Mouse (Mus musculus) gastrocnemius, postnatal 10 days (tissue): ENCODE data around the gene Ccl26. TPM values are rescaled to one million over a fixed set of nuclear protein-coding genes. Genes with fewer than 3 reads are reported as not detected.
"Not testable (repeated sequence)": the region's sequence is repeated elsewhere in the genome, so short reads cannot be mapped to it uniquely, and the experiment has no call there.

ENCODE experiments used
- DNase-seq: peaks from one replicate; pipeline ENCODE4 v3.0.0; 2021; ENCODE audit warnings: mixed read lengths
- long read RNA-seq, 2 experiments: library from polyadenylated mRNA; stranded (forward); transcript quantifications; one replicate each; pipeline ENCODE4 v2.0.0; 2021
- total RNA-seq, 2 experiments: library from RNA; stranded (reverse); gene quantifications; 2 replicates each; pipeline ENCODE4 v1.2.3; 2021

The Ccl26 gene
- total RNA-seq = not detected
- long read RNA-seq, experiment 1 = 0 reads
- long read RNA-seq, experiment 2 = 0 reads

DNA sequence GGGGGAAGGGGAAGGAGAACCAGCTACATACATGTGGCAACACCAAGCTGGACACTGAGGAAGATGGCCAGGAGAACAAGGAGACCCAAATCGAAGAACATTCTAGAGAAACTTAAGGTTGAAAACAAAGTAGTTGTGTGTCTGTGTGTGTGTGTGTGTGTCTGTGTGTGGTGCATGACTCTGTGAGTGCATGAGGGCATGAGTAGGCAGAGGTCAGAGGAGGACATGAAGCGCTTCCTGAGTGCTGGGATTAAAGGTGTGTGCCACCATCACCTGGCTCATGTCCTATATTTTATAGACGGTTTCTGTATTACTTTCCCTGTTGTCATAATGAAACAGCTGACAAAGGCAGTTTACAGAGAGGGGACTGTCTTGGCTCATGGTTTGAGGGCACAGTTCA is at the start of gene Ccl26:
Gene Ccl26, minus strand, starts transcription at position 101 of the 400 bp plus-strand sequence.
- DNase-seq = no peak

DNA sequence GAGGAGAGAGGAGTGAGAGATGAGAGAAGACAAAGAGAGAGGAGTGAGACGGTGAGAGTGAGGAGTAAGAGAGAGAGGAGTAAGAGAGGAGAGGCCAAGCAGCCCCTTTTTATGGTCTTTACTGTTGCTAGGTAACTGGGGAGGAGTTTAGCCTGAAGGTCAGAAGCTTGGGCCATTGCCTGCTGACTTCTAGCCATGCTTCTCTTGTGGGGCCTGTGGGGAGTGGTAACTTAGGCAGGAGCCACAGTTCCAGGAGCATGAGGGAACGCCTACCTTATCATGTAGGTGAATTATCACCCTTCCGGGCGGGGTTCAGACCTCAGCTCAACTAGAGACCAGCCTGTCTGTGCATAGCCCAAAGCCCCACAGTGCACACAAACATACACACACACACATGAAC is 46.4 kb upstream of the Ccl26 start:
- no peak for DNase-seq

DNA sequence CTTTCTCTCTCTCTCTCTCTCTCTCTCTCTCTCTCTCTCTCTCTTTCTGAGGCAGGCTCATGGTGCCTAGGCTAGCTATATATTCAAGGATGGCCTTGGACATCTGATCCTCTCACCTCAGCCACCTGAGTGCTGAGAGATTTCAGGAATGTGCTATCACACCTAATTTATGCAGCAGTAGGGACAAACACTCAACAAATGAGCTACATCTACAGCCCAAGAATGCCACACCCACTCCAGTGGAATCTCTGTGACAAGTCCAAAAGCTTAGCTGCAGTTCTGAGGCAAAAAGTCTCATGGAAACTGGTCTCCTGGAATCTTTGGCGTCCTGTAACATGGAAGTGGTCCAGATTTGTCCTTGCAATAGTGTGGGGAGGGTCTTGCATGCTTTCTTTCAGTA is 44.2 kb upstream of the Ccl26 start:
- no peak for DNase-seq

DNA sequence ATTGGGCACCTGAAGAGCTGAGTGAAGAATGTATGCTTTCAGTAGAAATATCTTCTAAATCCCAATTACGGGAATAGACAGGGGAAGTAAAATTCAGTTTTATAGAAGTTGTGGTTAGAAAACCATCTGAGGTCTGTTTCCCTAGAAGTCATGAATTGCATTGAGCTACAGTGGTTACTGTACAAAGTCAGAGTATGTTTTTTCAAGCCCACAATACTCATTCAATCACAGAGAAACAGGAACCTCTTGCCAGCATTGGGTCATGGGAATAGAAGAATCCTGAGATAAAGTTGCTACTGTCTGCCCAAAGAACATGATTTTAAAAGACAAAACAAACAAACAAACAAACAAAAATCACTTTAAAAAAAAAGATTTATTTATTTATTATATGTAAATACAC is 43.3 kb upstream of the Ccl26 start:
- not testable (repeated sequence) for DNase-seq

DNA sequence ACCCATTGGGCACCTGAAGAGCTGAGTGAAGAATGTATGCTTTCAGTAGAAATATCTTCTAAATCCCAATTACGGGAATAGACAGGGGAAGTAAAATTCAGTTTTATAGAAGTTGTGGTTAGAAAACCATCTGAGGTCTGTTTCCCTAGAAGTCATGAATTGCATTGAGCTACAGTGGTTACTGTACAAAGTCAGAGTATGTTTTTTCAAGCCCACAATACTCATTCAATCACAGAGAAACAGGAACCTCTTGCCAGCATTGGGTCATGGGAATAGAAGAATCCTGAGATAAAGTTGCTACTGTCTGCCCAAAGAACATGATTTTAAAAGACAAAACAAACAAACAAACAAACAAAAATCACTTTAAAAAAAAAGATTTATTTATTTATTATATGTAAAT is 41.3 kb upstream of the Ccl26 start:
- DNase-seq = not testable (repeated sequence)

DNA sequence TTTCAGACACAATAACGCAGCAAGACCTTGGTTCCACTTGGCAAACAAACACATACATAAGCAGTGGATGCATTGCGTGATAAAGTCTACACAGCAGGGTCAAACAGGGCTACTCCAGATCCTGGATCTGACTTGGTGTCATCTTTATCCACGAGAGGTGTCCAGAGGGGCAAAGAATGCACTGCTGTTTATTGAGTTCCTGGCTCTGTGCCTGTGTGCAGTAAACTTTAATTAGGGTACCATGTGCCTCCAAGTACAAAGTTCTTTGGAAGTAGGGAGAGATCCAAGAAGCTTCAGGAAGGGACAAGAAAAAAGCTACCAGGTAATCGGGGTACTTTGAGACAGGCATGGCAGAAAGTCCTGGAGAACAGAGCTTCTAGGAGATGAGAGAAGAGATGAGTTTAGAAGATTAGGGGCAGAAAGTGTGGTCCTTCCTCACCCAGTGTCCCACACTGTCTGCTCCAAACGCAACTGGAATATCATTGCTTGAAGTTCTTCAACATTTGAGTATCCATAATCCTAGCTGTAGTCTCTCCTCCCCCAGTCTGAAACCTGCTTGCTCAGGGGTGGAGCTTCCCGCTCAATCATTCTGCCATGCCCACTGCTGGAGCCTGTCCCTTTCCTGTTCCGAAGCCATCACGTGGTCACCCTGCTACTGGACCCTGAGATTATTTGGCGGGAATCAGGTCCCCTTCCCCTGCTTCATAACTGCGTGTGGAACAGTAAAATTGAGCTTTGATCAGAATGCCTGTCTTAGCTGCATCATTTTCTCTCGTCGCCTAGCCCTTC is 26.8 kb upstream of the Ccl26 start:
- no peak for DNase-seq

DNA sequence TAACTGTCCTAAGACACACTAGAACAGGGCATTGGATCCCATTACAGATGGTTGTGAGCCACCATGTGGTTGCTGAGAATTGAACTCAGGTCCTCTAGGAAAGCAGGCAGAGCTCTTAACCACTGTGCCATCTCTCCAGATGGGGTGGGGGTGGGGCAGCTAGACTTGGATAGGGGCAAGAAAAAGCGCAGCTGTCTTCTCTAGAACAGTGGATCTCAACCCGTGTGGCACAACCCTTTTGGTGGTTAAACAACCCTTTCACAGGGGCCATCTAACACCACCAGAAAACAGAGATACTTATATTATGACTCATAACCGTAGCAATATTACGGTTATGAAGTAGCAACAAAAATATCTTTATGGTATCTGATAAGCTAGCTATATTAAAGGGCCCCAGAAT is 24.4 kb upstream of the Ccl26 start:
- DNase-seq = no peak

DNA sequence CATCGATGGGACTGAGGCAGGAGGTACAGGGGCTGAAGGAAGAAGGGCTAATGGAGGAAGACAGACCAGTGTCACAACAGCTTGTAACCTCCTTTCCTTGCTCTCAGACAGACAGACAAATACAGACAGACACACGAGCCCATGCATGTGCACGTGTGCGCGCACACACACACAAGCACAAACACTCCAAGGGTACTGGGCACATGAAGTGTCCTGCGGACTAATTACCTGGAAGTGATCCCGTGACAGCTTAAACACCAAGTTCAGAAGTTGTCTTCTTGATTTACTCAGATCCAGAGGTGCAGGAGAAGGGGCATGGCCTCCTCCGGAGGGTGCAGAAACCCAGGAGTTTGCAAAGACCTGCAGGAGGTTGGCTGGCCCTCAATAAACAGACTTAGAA is 22.3 kb upstream of the Ccl26 start:
- DNase-seq = no peak

DNA sequence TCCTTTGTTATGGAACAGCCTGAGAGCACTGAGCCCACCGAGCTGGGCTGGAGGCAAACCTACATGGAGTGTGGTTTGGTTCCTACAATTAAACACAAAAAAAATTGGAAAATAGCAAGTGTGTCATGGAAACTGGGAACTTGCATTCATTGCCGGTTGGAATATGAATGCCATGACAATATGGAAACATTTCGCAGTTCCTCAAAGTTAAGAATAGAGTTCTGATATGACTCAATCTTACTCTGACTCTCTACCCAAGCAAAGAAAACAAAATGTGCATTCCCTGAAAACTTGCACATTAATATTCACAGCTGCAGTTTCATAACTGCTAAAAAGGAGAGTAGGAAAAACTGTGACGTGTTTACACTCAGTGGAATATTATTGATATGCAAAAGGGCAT is 19.0 kb upstream of the Ccl26 start:
- no peak for DNase-seq

DNA sequence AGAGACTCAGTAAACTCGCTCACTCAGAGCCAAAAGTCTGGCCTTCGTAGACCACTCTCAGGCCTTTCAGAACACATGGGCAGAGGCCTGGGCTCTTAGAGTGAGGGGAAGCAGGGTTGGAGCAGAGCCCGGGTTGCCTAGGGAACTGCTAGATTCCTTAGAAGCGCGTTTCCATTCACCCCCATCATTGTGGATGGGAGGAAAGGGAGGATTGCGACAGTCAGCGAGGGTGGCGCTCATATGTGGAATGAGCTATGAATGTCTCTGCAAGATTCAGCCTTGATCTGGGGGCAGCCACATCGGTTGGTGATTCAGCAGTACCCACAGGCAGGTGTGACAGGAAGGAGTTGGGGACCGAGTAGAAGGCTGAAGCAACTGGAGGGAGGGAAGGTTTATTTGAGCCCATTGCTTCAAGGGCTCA is 16.0 kb upstream of the Ccl26 start:
- no peak for DNase-seq

DNA sequence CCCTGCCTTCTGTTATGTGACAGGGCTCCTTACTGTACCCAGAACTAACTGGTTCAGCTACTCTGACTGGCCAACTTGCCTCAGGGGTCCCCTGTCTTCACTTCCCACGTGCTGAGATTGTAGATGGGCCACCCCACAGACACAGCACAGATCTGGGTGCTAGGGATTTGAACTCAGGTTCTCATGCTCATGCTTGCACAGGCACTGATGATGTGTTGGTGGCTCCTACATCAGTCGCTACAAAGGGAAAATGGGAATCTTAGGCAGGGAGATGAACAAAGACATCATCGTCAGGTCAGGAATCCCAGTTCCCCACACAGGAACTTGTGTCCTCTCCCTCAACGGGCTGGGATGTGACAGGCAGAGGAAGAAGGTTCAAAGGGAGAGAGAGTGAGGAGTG is 12.7 kb upstream of the Ccl26 start:
- DNase-seq = no peak

DNA sequence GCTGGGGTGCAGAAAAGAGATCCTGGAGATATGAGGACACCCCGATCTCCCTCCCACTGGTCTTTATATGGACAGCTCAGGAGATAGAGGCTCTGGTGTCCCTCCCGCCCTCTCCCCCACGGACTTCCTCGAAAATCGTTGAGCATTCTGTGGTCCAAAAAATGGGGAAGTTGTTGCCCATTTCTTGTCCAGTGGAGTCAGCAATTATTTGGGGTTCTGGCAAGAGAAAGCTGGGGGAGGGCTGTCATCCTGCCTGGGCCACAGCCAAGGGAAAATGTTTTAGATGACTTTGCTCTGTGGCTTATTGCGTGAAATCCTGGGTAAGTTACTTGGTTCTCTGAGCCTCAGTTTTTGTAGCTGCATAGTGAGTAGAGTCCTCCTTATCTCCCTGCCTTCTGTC is 9.6 kb upstream of the Ccl26 start, which contains the start of gene Ccl24:
Gene Ccl24, minus strand, starts transcription at position 44 of the 400 bp plus-strand sequence.
- no peak for DNase-seq

DNA sequence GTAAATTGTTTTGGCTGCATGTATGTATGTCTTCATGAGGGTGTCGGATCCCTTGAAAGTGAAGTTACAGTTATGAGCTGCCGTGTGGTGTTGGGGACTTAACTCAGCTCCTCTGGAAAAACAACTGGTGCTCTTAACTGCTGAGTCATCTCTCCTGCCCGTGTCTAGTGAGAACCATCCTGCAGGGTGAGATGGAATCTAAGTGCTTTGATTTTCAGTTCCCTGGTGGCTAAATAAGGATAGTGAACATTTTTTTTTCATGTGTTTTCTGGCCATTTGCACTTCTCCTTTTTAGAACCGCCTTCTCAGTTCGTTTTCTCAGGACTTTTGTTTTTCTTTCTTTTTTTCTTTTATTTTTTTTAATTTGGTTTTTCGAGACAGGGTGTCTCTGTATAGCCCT is 5.3 kb upstream of the Ccl26 start:
- no peak for DNase-seq

DNA sequence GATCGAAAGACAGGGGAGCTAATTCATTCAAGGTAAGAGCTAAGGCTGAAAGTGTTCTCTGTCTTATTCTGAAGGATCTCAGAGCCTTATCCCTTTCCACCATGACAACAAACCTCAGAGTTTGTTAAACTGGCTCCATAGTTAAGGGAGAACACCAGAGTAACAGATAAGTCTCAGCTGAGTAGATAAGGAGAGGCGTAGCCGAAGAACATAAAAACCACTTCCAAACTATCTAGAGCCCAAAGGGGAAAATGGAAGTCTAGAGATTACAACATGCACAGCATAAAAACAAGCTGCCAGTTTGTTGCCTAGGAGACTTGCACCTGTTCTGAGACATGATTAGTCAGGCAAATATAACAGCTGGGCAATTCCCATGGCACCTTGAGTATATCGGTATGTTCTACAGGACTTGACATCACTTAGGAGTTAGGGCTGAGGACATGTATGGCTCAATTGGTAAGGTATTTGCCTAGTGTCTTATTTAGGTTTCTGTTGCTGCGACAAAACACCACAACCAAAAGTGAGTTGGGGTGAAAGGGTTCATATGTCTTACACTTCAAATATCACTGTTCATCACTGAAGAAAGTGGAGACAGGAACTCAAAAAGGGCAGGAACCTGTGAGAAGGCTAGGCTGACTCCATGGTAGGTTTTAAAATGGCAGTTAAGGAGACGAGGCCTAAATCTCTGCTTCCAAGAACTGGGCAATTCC is 4.3 kb upstream of the Ccl26 start:
- DNase-seq = no peak

DNA sequence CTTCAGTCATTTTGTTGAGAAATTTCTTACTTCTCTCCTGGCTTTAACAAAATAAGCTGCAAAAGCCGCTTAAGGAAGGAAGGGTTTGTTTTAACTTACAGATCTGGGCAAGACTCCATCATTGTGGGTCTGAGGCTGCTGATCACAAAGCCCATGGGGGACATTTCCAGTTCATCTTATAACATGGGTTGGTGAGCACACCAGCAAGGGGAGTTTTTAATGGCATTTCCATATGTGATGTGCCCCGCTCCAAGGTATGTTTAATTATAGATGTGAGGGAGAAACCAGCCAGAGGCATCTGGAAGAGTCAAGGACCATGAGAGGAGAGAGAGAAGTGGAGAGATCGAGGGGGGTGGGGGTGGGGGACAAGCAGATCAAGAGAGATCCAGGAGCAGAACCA is 5.7 kb downstream of the Ccl26 start:
- DNase-seq = no peak

DNA sequence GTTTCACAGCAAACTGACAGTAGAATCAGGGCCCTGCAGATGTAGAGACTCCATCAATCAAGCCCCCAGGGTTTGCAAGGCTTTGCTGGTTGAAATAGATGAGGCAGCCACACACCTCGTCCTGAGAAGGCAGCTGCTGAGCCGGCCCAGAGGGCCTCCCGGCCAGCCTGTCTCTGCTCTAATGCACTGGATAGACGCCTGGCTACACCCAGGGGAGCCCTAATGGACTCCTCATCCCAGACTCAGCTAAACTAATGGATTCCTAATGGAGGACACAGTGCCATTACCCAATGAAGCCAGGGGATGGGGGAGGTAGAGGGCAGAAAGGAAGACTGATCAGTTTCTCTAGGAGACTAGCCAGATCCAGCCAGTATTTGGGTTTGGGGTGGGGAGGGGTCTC is 6.3 kb downstream of the Ccl26 start:
- peak; percentile 54 for DNase-seq

DNA sequence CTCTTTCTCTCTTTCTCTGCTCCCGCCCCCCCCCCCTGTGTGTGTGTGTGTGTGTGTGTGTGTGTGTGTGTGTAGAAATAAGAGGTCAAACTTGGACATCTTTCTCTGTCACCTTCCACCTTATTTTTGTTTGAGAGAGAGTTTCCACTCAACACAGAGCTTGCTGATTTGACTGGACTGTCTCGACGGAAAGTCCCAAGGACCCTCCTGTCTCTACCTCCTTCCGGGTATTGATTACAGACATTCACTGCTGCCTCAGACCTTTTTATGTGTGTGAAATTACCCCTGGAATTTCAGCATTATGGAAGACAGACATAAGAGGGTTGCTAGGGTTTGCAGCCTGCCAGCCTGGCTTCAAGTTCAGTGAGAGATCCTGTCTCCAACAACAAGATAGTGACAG is 7.1 kb downstream of the Ccl26 start:
- no peak for DNase-seq

DNA sequence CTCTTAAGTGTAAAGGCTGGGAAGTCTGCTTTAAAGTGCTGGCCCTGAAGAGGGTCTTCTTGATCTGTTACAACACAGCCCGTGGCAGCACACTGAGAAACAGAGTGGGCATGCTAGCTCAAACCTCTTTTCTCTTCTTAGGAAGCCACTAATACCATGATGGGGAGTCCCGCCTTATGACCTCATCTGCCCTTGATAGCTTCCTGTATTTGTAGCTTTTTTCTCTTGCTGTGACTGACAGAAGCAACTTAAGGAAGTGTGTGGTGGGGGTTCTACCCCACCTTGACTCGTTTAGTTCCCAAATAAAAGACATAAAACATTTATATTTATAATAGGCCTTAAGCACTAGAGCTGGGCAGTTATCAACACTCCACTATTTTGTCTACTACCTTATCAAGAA is 11.8 kb downstream of the Ccl26 start:
- no peak for DNase-seq

DNA sequence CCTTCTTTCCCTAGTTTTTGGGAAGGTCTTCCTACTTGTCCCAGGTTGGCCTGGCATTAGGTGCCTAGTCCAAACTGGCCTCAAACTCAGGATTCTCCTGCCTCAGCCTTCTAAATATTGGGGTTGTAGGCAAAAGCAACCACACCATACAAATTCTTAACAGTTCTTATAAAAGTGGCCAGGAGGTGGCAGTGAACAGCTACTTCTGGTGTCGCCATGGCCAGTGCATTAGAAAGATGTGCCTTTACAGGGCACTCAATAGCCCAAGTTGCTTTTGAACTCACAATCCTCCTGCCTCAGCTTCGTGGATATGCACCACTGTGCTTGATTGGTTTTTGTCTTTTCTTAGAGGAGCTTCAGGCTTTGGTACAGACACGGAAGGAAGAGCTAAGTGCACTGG is 12.5 kb downstream of the Ccl26 start:
- no peak for DNase-seq

DNA sequence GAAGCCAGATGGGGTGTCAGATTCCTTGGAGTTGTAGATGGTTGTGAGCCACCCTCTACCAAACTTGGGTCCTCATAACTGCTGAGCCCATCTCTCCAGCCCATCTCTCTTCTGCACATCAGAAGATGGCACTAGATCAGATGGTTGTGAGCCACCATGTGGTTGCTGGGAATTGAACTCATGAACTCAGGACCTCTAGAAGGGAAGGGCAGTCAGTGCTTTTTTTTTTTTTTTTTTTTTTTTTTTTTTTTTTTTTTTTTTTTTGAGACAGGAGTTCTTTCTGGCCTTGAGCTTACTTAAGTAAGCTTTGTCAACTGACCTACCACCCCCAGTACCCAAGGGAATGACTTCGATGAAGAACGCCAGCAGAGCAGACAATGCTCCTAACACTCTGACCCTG is 15.4 kb downstream of the Ccl26 start:
- DNase-seq = no peak

DNA sequence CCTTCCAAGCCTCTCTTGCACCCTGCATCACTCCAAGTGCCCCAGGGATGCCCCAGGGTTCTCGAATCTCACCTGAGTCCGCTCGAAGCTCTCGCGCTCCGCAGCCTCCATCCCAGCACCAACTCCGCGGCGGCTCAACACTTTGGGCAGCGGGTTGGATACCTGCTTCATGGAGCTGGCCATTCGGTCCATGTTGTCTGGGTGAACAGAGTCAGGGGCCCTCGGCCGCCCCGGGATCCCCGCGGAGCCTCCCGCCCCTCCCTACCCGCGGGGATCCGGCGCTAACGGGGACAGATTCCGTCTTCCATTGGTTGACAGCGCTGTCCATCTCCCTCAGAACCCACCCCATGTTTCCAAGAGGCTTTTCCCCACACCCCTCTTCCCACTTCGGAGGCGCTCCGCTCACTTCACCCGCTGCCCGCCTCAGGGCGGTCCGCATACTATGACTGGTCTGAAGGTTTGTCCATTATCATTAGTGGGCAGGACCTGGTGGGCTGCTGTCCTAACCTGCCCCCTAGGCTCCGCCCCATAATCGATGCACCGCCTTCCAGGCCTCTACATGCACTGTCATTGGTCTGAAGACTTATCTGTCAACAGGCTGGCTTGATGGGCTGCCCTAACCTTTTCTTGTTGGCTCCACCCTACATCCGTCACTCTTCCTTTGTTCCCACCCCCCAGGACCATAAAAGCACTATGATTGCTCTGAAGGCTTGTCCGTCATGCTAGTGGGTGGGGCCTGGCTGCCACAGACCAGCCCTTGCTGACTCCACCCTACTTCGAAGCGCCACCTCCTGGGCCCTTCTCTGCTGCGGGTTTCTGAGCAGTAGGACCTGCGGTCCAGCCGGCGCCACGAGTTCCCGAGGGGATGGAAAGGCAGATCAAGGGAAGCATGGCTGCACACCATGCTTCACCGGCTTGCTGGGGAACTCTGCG is 18.2 kb downstream of the Ccl26 start, which contains the start of gene Hip1:
Gene Hip1, minus strand, starts transcription at position 256 of the 933 bp plus-strand sequence.
- DNase-seq = peak; percentile 95

DNA sequence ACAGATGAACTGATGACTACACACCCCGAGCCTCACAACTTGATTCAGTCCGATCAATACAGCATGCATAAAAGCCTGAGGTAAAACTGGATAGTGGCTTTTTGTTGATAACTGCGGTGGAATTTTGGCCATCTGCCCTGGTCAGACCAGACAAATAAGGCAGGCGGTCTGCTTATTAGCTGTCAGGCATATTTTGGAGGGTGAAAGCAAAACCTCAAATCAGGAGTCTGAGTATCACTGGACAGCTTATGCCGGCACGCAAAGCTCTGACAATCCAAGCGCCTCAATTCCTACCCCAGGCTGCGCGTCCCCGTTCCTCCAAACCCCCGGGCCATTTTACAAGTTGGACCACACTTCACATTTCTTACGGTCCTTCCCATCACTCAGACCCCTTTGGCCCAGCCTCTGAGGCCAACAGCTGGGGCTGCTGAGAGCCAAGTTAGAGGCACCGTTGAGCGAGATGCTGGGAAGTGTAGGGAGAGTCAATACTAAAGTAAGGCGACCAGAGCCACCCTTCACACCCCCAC is 19.3 kb downstream of the Ccl26 start:
- DNase-seq = peak; percentile 41
